Mouse (Mus musculus) intestine, embryonic 14.5 days (tissue): ENCODE data around the gene Jak2. TPM values are rescaled to one million over a fixed set of nuclear protein-coding genes. Genes with fewer than 3 reads are reported as not detected.

ENCODE experiments used
- ATAC-seq: fragments of 200-750 bp; cut with Nextera tagmentation; replicated peaks from 2 replicates; pipeline ENCODE4 v1.8.0; 2017; ENCODE audit warnings: low read depth, moderate number of reproducible peaks, moderate TSS enrichment, moderate library complexity; ENCODE audit not compliant: low FRiP score, low TSS enrichment
- DNase-seq: peaks from one replicate; pipeline ENCODE4 v3.0.0-alpha.2; 2018; ENCODE audit warnings: low spot score
- H3K27ac ChIP-seq: fragments of 300-500 bp; sonication (generic); 2 replicates; pipeline ENCODE4 v1.5.1; 2014; ENCODE audit warnings: low read depth, mild to moderate bottlenecking, control low read depth
- H3K27me3 ChIP-seq: fragments of 300-500 bp; sonication (generic); replicated peaks from 2 replicates; pipeline ENCODE4 v1.6.1; 2014; ENCODE audit warnings: low read length, control low read depth; ENCODE audit not compliant: control insufficient read depth, insufficient read depth
- H3K36me3 ChIP-seq: fragments of 300-500 bp; sonication (generic); 2 replicates; pipeline ENCODE4 v1.6.1; 2014; ENCODE audit warnings: low read length, control low read depth; ENCODE audit not compliant: control insufficient read depth, insufficient read depth
- H3K4me1 ChIP-seq: fragments of 300-500 bp; sonication (generic); replicated peaks from 2 replicates; pipeline ENCODE4 v1.6.1; 2014; ENCODE audit warnings: low read length, control low read depth, mixed read lengths; ENCODE audit not compliant: control insufficient read depth, insufficient read depth
- H3K4me2 ChIP-seq: fragments of 300-500 bp; sonication (generic); 2 replicates; pipeline ENCODE4 v1.6.1; 2014; ENCODE audit warnings: low read length
- H3K4me3 ChIP-seq: fragments of 300-500 bp; sonication (generic); 2 replicates; pipeline ENCODE4 v1.5.1; 2014; ENCODE audit warnings: low read depth, low read length, control low read depth, mixed read lengths
- H3K9ac ChIP-seq: fragments of 300-500 bp; sonication (generic); 2 replicates; pipeline ENCODE4 v1.6.1; 2014; ENCODE audit warnings: mild to moderate bottlenecking, low read length
- H3K9me3 ChIP-seq: fragments of 300-500 bp; sonication (generic); 2 replicates; pipeline ENCODE4 v1.6.1; 2016; ENCODE audit warnings: low read length, control low read depth; ENCODE audit not compliant: control insufficient read depth
- whole genome bisulfite sequencing: fragments of 180-500 bp; shearing (Covaris S2); extraction: QIAGEN DNeasy Blood & Tissue Kit; methylation state at CpG from one replicate; pipeline ENCODE4 v1.1.7; 2014; 5-methylcytosine and 5-hydroxymethylcytosine counted together
- polyA plus RNA-seq: library from polyadenylated mRNA; unstranded; fragments of >200 nt; fragmentation: Nextera tagmentation; extraction: Ambion mirVana; gene quantifications from 2 replicates; pipeline ENCODE4 v1.2.1, GENCODE M21; 2014

Gene Jak2
- polyA plus RNA-seq, 1 experiment from 2014 or later = 11.6 TPM

- peaks cover 21% of the 10 kb centered on the region for H3K36me3 ChIP-seq
- no peaks in the 10 kb centered on the region for H3K4me1 ChIP-seq
- H3K4me2 ChIP-seq = no peak overlapping the region
- no peak overlapping the region for H3K4me3 ChIP-seq
- ATAC-seq = no peak
- no peaks in the 10 kb centered on the region for H3K27me3 ChIP-seq
- H3K27ac ChIP-seq = no peak overlapping the region
- 90% methylated on average over 6 of the region's 6 CpGs for WGBS
- H3K9ac ChIP-seq = no peak overlapping the region
- no peak for DNase-seq
- no peaks in the 10 kb centered on the region for H3K9me3 ChIP-seq
These were observed 27.4 kb downstream of the Jak2 start for GRCm38 (mm10) chr19:29278944-29279587.

GRCm38 (mm10) chr19:29285451-29285869 lies 33.8 kb downstream of the Jak2 start:
- WGBS = 48% methylated on average over 7 of the region's 7 CpGs
- no peak overlapping the region for H3K4me2 ChIP-seq
- ATAC-seq (no peak), DNase-seq (no peak)
- no peak overlapping the region for H3K27ac ChIP-seq
- no peaks in the 10 kb centered on the region for H3K27me3 ChIP-seq
- no peak overlapping the region for H3K9ac ChIP-seq
- H3K4me3 ChIP-seq = no peak overlapping the region
- peaks cover 36% of the 10 kb centered on the region for H3K36me3 ChIP-seq
- H3K9me3 ChIP-seq = no peaks in the 10 kb centered on the region
- H3K4me1 ChIP-seq = no peaks in the 10 kb centered on the region

GRCm38 (mm10) chr19:29287863-29288262 lies 36.2 kb downstream of the Jak2 start:
- Histone ChIP-seq H3K27ac (no peak overlapping the region), H3K4me2 (no peak overlapping the region), H3K9ac (no peak overlapping the region), H3K4me1 (no peaks in the 10 kb centered on the region), H3K36me3 (peaks cover 52% of the 10 kb centered on the region), H3K9me3 (no peaks in the 10 kb centered on the region), H3K27me3 (no peaks in the 10 kb centered on the region), H3K4me3 (no peak overlapping the region)
- DNase-seq (no peak), ATAC-seq (no peak)
- WGBS = 72% methylated on average over 8 of the region's 8 CpGs

- H3K4me3 ChIP-seq = no peak overlapping the region
- peaks cover 49% of the 10 kb centered on the region for H3K36me3 ChIP-seq
- H3K27ac ChIP-seq = no peak overlapping the region
- no peak overlapping the region for H3K9ac ChIP-seq
- no peaks in the 10 kb centered on the region for H3K27me3 ChIP-seq
- DNase-seq = no peak
- H3K4me2 ChIP-seq = no peak overlapping the region
- 56% methylated on average over 14 of the region's 14 CpGs for WGBS
- no peaks in the 10 kb centered on the region for H3K4me1 ChIP-seq
- no peak for ATAC-seq
- H3K9me3 ChIP-seq = no peaks in the 10 kb centered on the region
These were observed 39.9 kb downstream of the Jak2 start for GRCm38 (mm10) chr19:29291532-29291931.

GRCm38 (mm10) chr19:29292546-29292945 lies 40.9 kb downstream of the Jak2 start:
- Histone ChIP-seq H3K27ac (no peak overlapping the region), H3K4me2 (no peak overlapping the region), H3K9ac (no peak overlapping the region), H3K4me3 (no peak overlapping the region), H3K27me3 (no peaks in the 10 kb centered on the region), H3K9me3 (no peaks in the 10 kb centered on the region), H3K36me3 (peaks cover 50% of the 10 kb centered on the region), H3K4me1 (no peaks in the 10 kb centered on the region)
- ATAC-seq (no peak), DNase-seq (no peak)
- WGBS = 75% methylated on average over 4 of the region's 4 CpGs

GRCm38 (mm10) chr19:29294756-29295155 lies 43.1 kb downstream of the Jak2 start:
- WGBS = 52% methylated on average over 2 of the region's 2 CpGs
- Histone ChIP-seq H3K36me3 (peaks cover 62% of the 10 kb centered on the region), H3K9ac (no peak overlapping the region), H3K27ac (no peak overlapping the region), H3K4me1 (no peaks in the 10 kb centered on the region), H3K9me3 (no peaks in the 10 kb centered on the region), H3K4me3 (no peak overlapping the region), H3K4me2 (no peak overlapping the region), H3K27me3 (no peaks in the 10 kb centered on the region)
- DNase-seq (no peak), ATAC-seq (no peak)

- no peaks in the 10 kb centered on the region for H3K9me3 ChIP-seq
- H3K9ac ChIP-seq = no peak overlapping the region
- no peaks in the 10 kb centered on the region for H3K4me1 ChIP-seq
- DNase-seq (no peak), ATAC-seq (no peak)
- peaks cover 71% of the 10 kb centered on the region for H3K36me3 ChIP-seq
- no peaks in the 10 kb centered on the region for H3K27me3 ChIP-seq
- H3K4me3 ChIP-seq = no peak overlapping the region
- H3K27ac ChIP-seq = no peak overlapping the region
- no peak overlapping the region for H3K4me2 ChIP-seq
These were observed 44.5 kb downstream of the Jak2 start for GRCm38 (mm10) chr19:29296166-29296565.

GRCm38 (mm10) chr19:29297366-29297765 lies 45.7 kb downstream of the Jak2 start:
- 95% methylated on average over 1 of the region's 1 CpGs for WGBS
- ATAC-seq (no peak), DNase-seq (no peak)

GRCm38 (mm10) chr19:29300919-29301318 lies 49.3 kb downstream of the Jak2 start:
- H3K4me1 ChIP-seq = no peaks in the 10 kb centered on the region
- no peak for ATAC-seq
- no peak overlapping the region for H3K9ac ChIP-seq
- peaks cover 74% of the 10 kb centered on the region for H3K36me3 ChIP-seq
- no peak overlapping the region for H3K27ac ChIP-seq
- H3K4me2 ChIP-seq = no peak overlapping the region
- H3K27me3 ChIP-seq = no peaks in the 10 kb centered on the region
- no peaks in the 10 kb centered on the region for H3K9me3 ChIP-seq
- DNase-seq = no peak
- no peak overlapping the region for H3K4me3 ChIP-seq
- WGBS = 94% methylated on average over 13 of the region's 13 CpGs

More at GRCm38 (mm10) chr19:29297366-29297765, 45.7 kb downstream of the Jak2 start:
- Histone ChIP-seq H3K36me3 (peaks cover 67% of the 10 kb centered on the region), H3K27me3 (no peaks in the 10 kb centered on the region), H3K4me2 (no peak overlapping the region), H3K27ac (no peak overlapping the region), H3K9me3 (no peaks in the 10 kb centered on the region), H3K4me1 (no peaks in the 10 kb centered on the region), H3K4me3 (no peak overlapping the region), H3K9ac (no peak overlapping the region)
